Comparison of ENCODE assay signal across 9 mouse cellular contexts in the genomic region with DNA sequence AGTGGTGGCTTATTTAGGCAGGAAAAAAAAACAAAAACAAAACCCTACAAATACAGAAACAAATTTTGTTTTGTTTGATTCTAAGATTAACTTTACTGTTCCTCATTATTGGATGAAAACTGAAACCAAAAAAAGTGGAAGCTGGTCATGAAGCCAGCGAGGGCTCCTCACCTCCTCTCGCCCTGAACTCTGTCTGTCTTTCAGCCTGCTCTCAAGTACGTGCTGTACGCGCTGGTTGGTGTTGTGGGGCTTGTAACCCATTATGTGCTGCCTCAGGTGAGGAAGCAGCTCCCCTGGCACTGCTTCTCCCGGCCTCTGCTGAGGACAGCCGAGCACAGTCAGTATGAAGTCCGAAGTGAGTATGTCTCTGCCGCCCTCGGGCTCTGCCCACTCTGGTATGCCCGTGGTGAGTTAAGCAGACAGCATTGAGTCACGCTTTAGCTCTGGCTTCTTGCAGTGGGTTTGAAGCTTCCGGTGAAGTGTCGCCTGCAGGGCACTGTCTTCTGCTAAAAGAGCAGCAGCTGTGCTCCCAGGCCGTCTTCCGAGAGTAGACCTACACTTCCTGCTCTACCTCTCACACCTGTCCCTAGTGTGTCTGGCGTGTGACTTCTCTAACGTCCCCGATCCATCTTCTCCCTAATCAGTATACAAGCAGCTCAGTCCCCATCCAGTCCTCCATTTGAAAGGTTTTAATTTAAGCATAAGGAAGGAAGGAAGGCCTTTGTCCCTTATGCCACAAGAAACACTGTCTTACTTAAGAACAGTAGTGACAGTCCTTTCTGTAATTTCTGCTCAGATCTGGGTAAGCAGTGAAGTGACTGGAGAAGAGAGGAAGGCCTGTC.
A peak's percentile ranks its signal among the peaks of the same experiment; 100 is the strongest.
DNase-seq lines count a peak whose midpoint lies in the region; ATAC-seq and TF ChIP-seq lines count a peak whose summit lies in the region.
"Had no signal": no experiment of that assay in that cellular context is flagged by ENCODE, and none has a peak within 500 bp of the region (broad histone marks: within the 10 kb centered on the region; RNA-seq: fewer than 3 reads in every experiment).

No protein-coding gene starts in this region.

- intact Hi-C loops in left cerebral cortex, adult 2 months (cut with DNase I), result loop anchor here (5.0 kb wide), 2 partner anchors 109 to 174 kb away; a partner anchor contains a TSS

- no peak for ATAC-seq in heart, postnatal 0 days (ENCODE audit: insufficient read depth, low read depth)
- no peak for ATAC-seq in heart, embryonic 11.5 days (replicated peaks; ENCODE audit: insufficient number of reproducible peaks, low FRiP score, low TSS enrichment)

- no peak for DNase-seq in heart, postnatal 0 days (ENCODE audit: low spot score)
- peak; percentile 68 for DNase-seq in CD4-positive helper T cell, adult 2 months (ENCODE audit: low read depth, low spot score)
- DNase-seq in left cerebral cortex, adult 2 months (ENCODE audit: extremely low spot score in 1 of 2, low spot score in 2 of 2), result peak; percentile 26 to 28
- DNase-seq in right cerebral cortex, postnatal 25 days, result peak; percentile 30
- no peak for DNase-seq in adrenal gland, postnatal 10 days
- DNase-seq in urinary bladder, postnatal 14 days (ENCODE audit: low spot score), result no peak
- no peak for DNase-seq in adrenal gland, adult 2 months
- DNase-seq: kidney, postnatal 14 days had no signal

- no peak overlapping the region; the same call in 1 of the 2 replicates for H3K27ac ChIP-seq in heart, postnatal 0 days (ENCODE audit: low read depth)
- H3K27ac ChIP-seq in heart, embryonic 11.5 days (ENCODE audit: low read depth, low read length), result no peak overlapping the region
- H3K27ac ChIP-seq in left cerebral cortex, adult 2 months, result peak overlapping the region; percentile 70

- H3K36me3 ChIP-seq in heart, postnatal 0 days (replicated peaks; ENCODE audit: control insufficient read depth, insufficient read depth, low read length), result peaks cover 91% of the 10 kb centered on the region
- peaks cover 15% of the 10 kb centered on the region for H3K36me3 ChIP-seq in heart, embryonic 11.5 days (ENCODE audit: control insufficient read depth, insufficient read depth, low read length)

- no peak overlapping the region for H3K4me2 ChIP-seq in heart, postnatal 0 days (ENCODE audit: low read depth, low read length)
- no peak overlapping the region for H3K4me2 ChIP-seq in heart, embryonic 11.5 days

- no peak for TF ChIP-seq CTCF in heart, postnatal 0 days (IDR thresholded peaks at IDR 0.05; ENCODE audit: low read depth)
- no peak for TF ChIP-seq CTCF in left cerebral cortex, adult 2 months (IDR thresholded peaks at IDR 0.05)

- no peaks in the 10 kb centered on the region for H3K27me3 ChIP-seq in heart, postnatal 0 days (ENCODE audit: control insufficient read depth, insufficient read depth, low read length)
- H3K27me3 ChIP-seq in heart, embryonic 11.5 days (ENCODE audit: control insufficient read depth, insufficient read depth, low read length), result no peaks in the 10 kb centered on the region

- H3K4me3 ChIP-seq in heart, postnatal 0 days (ENCODE audit: low read depth, low read length), result no peak overlapping the region
- H3K4me3 ChIP-seq in heart, embryonic 11.5 days (ENCODE audit: low read depth, low read length), result no peak overlapping the region
- H3K4me3 ChIP-seq in left cerebral cortex, adult 2 months, result no peak overlapping the region

- WGBS in heart, postnatal 0 days, result 83% methylated on average over 19 of the region's 19 CpGs
- WGBS in heart, embryonic 11.5 days (ENCODE audit: insufficient replicate concordance), result 86% methylated on average over 19 of the region's 19 CpGs

- no peaks in the 10 kb centered on the region for H3K4me1 ChIP-seq in heart, postnatal 0 days (ENCODE audit: control insufficient read depth, insufficient read depth)
- H3K4me1 ChIP-seq in heart, embryonic 11.5 days (ENCODE audit: control insufficient read depth, insufficient read depth, low read length), result peaks cover 6% of the 10 kb centered on the region; the same call in 1 of the 2 replicates

- 0 out of 2 replicates have a peak overlapping the region, but pooled peaks have one; percentile 16 for H3K9ac ChIP-seq in heart, postnatal 0 days (replicated peaks; ENCODE audit: low read depth, low read length)
- H3K9ac ChIP-seq in heart, embryonic 11.5 days (ENCODE audit: low read depth, low read length), result no peak overlapping the region

- H3K9me3 ChIP-seq in heart, postnatal 0 days (replicated peaks; ENCODE audit: control insufficient read depth, low read length), result no peaks in the 10 kb centered on the region
- no peaks in the 10 kb centered on the region for H3K9me3 ChIP-seq in heart, embryonic 11.5 days (replicated peaks; ENCODE audit: control insufficient read depth, low read length)

- no peak for TF ChIP-seq EP300 in heart, postnatal 0 days (IDR thresholded peaks at IDR 0.05; ENCODE audit: low read depth)

Comparison
In these comparisons a context has a peak if more than half of its experiments do, and no peak if none do; other contexts are left out.
1. DNase-seq: peak in CD4-positive helper T cell, adult 2 months (single experiment), left cerebral cortex, adult 2 months (2 of 2) and right cerebral cortex, postnatal 25 days (single experiment); none in heart, postnatal 0 days (single experiment), adrenal gland, postnatal 10 days (single experiment), urinary bladder, postnatal 14 days (single experiment) and adrenal gland, adult 2 months (single experiment).